Mouse (Mus musculus): ENCODE measurements at regions not wholly inside any gene's neighbourhood (a gene's known extent, or its start where the extent isn't known, plus 50 kb on each side); places are given as distances from the start of the nearest gene placed in this dataset.

- DNase-seq (ENCODE audit: low spot score in 2 of 2) = no peak
These were observed 276.5 kb downstream of the Rnf144b start for GRCm38 (mm10) chr13:47398976-47399375.

- DNase-seq (ENCODE audit: low spot score in 2 of 2) = no peak
These were observed 290.8 kb downstream of the Rnf144b start for GRCm38 (mm10) chr13:47413261-47413660.

- no peak for DNase-seq (ENCODE audit: low spot score in 2 of 2)
These were observed 291.5 kb downstream of the Rnf144b start for GRCm38 (mm10) chr13:47413940-47414339.

GRCm38 (mm10) chr13:47429856-47430365, 307.5 kb downstream of the Rnf144b start:
- DNase-seq (ENCODE audit: low spot score in 2 of 2) = no peak

GRCm38 (mm10) chr13:47430409-47430808, 308.0 kb downstream of the Rnf144b start:
- no peak for DNase-seq (ENCODE audit: low spot score in 2 of 2)

- no peak for DNase-seq (ENCODE audit: low spot score in 2 of 2)
These were observed 313.2 kb downstream of the Rnf144b start for GRCm38 (mm10) chr13:47435631-47436030.

GRCm38 (mm10) chr13:47444876-47445275, 322.4 kb downstream of the Rnf144b start:
- DNase-seq (ENCODE audit: low spot score in 2 of 2) = no peak

- no peak for DNase-seq (ENCODE audit: low spot score in 2 of 2)
These were observed 329.8 kb downstream of the Rnf144b start for GRCm38 (mm10) chr13:47452186-47452760.

- no peak for DNase-seq (ENCODE audit: low spot score in 2 of 2)
These were observed 339.7 kb downstream of the Rnf144b start for GRCm38 (mm10) chr13:47462148-47462547.

- no peak for DNase-seq (ENCODE audit: low spot score in 2 of 2)
These were observed 349.2 kb downstream of the Rnf144b start for GRCm38 (mm10) chr13:47471543-47472213.

- no peak for DNase-seq (ENCODE audit: low spot score in 2 of 2)
These were observed 357.7 kb downstream of the Rnf144b start for GRCm38 (mm10) chr13:47480159-47480558.

- no peak for DNase-seq (ENCODE audit: low spot score in 2 of 2)
These were observed 362.4 kb downstream of the Rnf144b start for GRCm38 (mm10) chr13:47484819-47485218.

- DNase-seq (ENCODE audit: low spot score in 2 of 2) = no peak
These were observed 363.7 kb downstream of the Rnf144b start for GRCm38 (mm10) chr13:47486111-47486510.

- DNase-seq (ENCODE audit: low spot score in 2 of 2) = no peak
These were observed 364.2 kb downstream of the Rnf144b start for GRCm38 (mm10) chr13:47486658-47487057.

- DNase-seq (ENCODE audit: low spot score in 2 of 2) = no peak
These were observed 383.0 kb downstream of the Rnf144b start for GRCm38 (mm10) chr13:47505380-47505955.

- DNase-seq (ENCODE audit: low spot score in 2 of 2) = no peak
These were observed 410.5 kb downstream of the Rnf144b start for GRCm38 (mm10) chr13:47532935-47533334.

- no peak for DNase-seq (ENCODE audit: low spot score in 2 of 2)
These were observed 414.7 kb downstream of the Rnf144b start for GRCm38 (mm10) chr13:47537156-47537555.

GRCm38 (mm10) chr13:47549626-47550025, 427.2 kb downstream of the Rnf144b start:
- DNase-seq (ENCODE audit: low spot score in 2 of 2) = no peak

GRCm38 (mm10) chr13:47552251-47552650, 429.8 kb downstream of the Rnf144b start:
- DNase-seq (ENCODE audit: low spot score in 2 of 2) = no peak

GRCm38 (mm10) chr13:47554198-47554597, 431.7 kb downstream of the Rnf144b start:
- no peak for DNase-seq (ENCODE audit: low spot score in 2 of 2)

GRCm38 (mm10) chr13:47557196-47557974, 434.9 kb downstream of the Rnf144b start:
- DNase-seq (ENCODE audit: low spot score in 2 of 2) = no peak

- no peak for DNase-seq (ENCODE audit: low spot score in 2 of 2)
These were observed 440.4 kb downstream of the Rnf144b start for GRCm38 (mm10) chr13:47562836-47563235.

Measured in spleen, postnatal 10 days (tissue).